Mouse (Mus musculus) lung, postnatal 0 days (tissue): ENCODE measurements around the gene Dnase2b.

Experiments
- CTCF ChIP-seq: IDR thresholded peaks from 2 replicates; pipeline ENCODE4 v1.5.1; 2016; ENCODE audit warnings: antibody characterized with exemption, mild to moderate bottlenecking
- EP300 ChIP-seq: IDR thresholded peaks from 2 replicates; pipeline ENCODE4 v1.6.1; 2016; ENCODE audit warnings: antibody characterized with exemption, mild to moderate bottlenecking, control low read depth

DNA sequence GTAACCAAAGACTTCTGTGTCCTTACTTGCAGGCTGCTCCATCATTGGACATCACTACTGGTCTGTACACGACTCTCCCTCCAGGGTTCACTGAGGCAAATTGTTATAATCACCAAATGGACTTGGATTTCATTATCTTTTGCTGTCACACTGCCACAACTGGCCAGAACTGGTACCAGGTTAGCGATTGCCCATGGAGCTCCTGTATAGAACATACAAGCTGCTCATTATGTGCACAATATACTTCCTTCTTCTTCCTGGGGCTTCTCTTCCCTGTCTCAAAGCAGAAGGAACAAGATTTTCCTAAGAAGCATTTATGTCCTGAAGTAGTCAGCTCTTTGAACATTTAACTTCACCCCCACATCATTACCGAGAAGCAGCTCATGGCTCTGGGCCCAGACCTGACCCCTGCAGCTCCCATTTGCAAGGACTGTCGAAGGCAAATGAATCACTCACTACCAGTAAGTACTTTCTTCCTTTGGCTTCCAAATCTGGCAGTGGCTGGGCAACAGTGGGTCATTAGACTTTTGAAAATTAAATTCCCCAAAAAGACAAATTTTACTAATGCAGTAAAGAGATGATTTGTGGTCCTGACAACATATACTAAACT lies 26.5 kb upstream of the Dnase2b start:
- TF ChIP-seq EP300 (no peak), CTCF (no peak)
